Mouse (Mus musculus) gastrocnemius, postnatal 10 days (tissue): ENCODE data around the gene Pappa2. TPM values are rescaled to one million over a fixed set of nuclear protein-coding genes. Genes with fewer than 3 reads are reported as not detected.

ENCODE experiments used
- DNase-seq: peaks from one replicate; pipeline ENCODE4 v3.0.0; 2021; ENCODE audit warnings: mixed read lengths
- total RNA-seq, 2 experiments: library from RNA; stranded (reverse); gene quantifications; 2 replicates each; pipeline ENCODE4 v1.2.3; 2021

The Pappa2 gene
- total RNA-seq, 2 experiments from 2014 or later, result 0.31 to 1.0 TPM

DNA sequence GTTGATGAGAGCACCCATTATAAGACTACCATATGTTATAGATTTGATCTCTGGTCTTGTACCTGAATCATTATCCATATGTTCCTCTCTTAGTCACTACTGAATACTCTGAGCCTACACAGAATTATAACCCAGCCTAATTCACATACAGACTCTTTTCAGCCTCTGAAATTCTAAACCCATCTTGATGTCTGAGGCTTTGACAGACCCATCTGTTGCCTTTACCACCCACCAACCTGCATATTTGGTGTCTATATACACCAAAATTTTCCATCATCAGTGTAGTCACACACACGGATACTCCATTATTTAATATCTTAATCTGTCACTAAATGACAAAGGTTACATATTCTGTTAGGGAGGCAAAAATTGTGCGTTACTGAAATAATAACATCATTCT lies 69.6 kb downstream of the Pappa2 start:
- no peak for DNase-seq

DNA sequence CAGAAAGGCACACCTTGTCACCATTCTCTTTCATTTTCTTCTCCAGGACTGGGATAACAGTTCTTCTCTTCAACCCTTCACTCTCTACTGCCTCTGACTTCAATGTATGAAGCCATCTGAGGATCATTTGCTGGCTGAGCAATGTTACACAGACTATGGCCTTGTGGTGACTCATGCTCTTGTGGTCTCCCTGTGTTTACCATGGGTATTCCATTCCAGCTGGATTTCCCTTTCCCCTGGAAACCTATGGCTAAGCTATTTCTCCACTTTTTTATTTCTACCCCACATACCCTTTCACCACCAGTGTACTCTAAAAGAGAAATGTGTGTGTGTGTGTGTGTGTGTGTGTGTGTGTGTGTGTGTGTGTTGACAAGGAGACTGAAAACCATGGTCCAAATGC lies 83.0 kb downstream of the Pappa2 start:
- no peak for DNase-seq

DNA sequence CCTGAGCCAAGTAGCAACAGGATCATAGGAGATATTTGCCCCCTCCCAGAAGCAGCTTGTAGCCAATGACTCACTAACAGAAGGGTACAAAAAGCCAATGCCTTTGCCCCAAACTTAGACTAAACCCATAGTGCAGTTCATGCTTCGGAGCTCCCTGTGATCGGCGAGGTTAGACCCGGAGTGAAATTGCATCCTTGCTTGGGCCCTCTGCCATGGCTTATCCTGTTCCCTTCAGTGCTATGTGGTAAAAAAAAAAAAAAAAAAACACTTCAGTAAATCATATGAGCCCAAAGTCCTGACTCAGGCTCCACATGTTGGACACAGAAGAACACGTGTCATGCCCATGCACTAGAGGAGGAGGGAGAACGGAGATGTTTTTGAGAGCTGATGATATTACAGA lies 85.8 kb downstream of the Pappa2 start:
- no peak for DNase-seq

DNA sequence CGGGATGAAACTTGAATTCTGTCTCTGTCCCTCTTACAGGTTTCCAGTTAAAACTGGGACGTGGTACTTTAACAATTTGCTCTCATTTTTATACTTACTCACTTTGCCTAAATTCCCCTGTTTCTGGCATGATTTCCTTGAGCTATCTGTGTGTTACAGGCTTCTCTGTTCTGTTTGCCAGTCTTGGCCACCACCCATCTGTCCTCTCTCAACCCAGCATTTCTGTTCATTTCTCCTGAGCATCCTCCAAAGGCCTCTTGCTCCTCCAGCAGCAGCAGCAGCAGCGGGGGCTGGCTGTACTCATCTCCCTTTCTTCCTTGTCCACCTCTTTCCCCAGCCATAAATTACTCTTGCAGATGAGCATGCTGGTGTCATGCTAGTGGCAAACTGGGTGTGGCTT lies 104.8 kb downstream of the Pappa2 start:
- DNase-seq, result no peak

DNA sequence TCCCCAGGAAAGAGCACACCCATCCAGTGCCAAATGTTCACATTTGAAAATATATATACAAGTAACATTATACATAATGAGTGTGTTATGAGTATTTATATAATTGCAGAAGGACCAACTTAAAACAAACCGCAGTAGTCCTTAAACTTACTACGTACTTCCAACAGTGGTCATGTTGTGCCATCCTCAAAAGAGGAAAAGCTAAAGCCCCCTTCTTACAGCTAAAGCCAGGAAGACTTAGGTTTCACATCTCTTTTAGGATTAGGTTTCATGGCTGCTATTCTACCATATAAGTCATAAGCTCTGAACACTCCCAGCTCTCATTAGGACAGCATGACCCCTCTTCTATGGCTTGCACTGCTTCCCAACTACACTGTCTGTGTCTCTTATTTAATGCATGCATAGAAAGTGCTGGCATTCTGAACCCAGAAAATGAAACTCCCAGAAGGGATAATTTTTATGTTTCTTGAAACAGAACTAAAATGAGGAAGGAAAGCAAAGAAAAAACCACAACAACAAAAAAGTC lies 105.7 kb downstream of the Pappa2 start:
- no peak for DNase-seq

DNA sequence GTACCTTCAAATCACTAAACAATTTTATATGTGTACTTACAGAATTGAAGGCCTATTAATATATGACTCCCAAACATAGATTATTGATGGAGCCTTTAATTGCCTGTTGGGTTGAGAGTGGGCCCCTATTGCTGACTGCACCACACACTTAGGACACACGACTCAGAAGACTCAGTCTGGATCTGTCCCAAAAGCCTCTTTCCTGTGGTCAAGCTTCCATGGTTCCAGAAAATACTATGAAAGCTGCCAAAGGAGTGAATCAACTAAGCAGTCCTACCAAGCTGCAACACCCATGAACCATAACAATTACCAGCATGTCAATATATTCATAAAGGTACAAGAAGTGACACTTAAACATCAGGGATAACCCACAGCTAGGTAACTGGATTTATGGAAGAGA lies 106.7 kb downstream of the Pappa2 start:
- no peak for DNase-seq

DNA sequence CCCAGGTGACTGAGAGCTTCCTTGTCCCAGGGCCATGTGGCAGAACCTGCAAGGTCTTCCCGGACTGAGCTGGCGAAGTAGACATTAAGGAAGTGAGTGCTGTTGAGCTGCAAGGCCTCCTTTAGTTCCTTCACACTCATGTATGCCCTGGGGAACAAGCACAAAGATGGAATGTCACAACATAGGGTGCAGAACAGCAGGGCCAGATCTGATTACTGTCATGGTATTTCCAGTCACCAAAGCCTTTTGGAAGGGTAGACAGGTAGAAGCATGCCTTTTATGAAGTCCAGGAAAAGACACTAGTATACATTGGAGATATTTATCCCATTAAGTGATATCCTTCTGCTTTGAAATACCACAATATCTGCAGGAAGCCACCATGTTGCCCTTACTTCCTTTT lies 108.9 kb downstream of the Pappa2 start:
- no peak for DNase-seq

DNA sequence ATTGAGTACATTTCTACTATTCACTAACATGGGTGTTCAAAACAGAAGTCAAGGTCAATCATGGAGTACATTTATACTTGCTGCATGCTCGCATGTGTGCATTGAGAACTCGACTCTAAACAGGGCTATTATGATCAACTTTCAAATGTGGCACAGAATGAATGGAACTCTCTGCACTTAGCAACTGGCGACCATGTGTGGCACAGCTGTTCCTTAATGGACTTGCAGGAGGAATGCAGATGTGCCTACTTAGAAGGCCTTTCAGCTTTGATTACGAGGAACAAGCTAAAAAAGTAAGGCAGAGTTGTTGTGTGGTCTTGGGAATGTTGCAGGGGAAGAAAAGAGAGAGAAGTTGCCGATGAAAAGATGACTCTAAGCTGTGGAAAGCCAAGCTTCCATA lies 120.1 kb downstream of the Pappa2 start:
- no peak for DNase-seq

DNA sequence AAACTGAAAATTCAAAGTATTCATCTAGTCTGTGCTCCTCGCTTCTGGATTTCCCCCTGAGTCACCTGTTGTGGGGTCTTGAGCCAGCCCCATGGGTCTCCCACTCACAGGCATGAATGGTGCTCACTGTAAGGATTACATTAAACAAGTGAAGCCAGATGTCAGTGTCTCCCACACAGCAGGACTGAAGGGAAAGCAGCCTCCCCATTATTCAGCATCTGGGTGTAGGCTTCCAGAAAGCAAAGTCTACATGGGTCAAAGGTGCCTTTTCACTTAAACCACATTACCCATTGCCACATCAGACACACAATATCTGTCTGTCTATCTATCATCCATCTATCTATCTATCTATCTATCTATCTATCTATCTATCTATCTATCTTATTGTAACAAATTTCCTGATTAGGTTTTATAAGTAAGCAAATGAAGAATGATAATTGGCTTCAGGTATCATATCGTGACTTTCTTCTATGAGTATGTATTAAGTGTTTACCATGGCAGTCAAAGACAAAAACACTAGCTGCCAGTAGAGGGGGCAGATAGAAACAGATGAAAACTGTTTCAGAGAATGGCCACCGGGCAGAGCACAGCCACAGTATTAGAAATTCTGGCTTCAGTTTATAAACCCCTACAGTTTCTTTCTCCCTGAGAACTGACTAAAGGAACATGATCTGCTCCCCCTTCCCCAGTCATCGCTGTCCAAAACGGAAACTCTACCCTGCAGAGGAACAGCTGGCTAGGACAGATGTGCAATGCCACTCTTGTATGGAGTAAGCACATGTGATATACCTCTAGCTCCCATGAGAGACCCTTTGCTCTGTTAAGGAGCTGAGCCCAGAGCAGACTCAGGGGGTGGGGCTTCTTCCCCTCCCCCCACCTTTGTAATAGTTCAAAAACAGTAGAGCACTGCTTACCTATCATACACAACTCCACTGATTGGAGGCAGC lies 126.1 kb downstream of the Pappa2 start:
- DNase-seq, result no peak

DNA sequence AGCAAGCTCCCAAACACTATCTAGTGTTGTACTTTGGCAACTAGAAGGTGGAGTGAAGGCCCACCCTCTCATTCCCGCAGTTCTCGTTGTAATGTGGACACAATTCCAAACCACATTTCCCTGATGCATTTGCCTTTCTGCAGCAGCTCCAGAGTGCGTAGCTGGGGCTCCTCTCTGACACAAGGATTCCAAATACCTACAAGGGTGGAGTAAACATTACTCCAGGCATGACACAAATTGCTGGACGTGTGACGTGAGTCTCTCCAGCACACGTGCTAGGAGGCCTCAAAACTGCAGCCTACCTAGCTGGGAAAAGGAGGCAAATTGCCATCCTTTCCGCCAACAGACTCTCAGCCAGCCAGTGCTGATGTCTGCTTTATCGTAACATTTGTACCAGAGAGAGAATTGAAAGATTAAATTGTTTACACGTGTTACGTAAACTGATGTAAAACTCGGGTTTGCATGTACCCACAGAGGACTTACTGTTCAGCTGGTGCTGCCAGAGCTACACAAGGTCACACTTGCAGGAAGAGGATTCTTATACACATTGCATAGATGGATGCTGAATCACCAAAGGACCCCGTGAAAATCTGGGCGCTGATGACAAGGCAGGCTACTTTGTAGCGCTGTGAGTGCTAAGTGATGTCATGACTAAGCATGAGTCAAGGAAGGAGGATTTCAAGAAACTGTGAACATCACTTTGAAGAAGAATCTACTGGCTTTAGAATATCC lies 127.3 kb downstream of the Pappa2 start:
- no peak for DNase-seq

DNA sequence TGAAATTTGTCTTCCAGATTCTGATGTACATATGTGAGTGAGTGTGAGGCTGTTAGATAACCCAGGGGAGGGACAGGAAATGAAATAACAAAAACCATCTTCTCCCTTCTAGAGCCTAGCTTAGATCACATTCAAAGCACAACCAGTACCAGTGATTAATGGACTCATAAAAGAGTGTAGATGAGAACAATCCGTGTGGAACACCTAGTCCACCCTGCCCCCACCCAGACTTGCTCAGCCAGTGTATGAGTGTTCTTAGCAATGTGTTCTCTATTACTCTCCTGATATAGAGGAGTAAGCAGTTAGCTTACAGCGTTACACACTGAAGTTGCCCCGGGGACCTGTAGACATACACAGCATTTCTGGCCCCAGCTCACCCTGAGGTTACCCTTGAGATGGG lies 129.8 kb downstream of the Pappa2 start:
- no peak for DNase-seq

DNA sequence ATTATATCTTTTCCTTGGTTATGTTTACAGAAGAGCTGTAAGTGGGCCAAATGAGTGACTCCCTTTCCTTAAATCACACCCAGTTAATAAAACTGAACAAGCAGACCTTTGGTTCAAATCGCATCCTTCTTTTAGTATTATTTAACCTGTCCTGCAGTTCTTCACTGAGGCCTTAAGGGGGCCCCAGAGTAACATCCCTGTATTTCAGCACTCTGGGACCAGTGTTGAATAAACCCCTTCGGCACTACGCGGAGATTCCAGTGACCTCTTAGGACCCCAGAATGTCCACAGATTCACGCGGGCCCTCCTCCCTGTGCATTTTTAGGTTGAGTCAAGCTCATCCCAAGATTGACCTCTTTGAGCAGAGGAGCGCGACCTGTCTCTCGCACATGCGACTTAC lies 135.7 kb downstream of the Pappa2 start:
- no peak for DNase-seq

DNA sequence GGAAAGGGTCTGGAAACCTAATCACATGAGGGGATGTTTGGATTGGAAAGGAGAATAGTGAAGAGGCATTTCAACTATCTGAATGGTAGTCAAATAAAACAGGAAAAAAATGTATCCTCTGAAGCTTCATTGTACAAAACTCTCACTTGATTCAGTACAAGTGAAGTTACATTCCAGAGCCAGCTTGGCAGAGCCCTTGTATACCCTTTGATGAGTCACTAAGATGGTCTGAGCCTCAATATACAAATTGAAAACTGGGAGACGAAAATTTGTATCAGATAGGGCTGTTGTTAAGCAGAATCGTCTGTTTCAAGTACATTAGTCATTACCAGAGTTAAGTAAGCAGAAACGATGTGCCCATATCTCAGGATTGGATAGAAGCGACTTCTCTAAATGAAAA lies 143.1 kb downstream of the Pappa2 start:
- no peak for DNase-seq

DNA sequence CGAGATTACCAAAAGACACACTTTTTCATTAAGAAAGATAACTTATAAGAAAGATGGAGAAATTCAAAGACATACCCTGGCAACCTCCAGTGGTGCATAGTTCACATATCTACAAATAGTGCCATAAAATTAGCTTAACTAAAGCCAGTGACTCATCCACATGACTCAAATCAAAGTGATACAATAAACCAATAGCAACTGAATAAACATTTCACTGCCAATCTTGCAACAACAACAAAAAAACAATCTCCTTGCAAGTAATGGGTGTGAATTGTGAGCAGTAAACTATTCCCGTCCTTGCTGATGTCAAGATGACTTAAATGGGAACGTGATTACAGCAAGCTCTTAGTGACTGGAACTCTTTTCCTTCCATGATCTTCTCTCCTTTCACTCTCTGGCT lies 150.1 kb downstream of the Pappa2 start:
- DNase-seq, result no peak

DNA sequence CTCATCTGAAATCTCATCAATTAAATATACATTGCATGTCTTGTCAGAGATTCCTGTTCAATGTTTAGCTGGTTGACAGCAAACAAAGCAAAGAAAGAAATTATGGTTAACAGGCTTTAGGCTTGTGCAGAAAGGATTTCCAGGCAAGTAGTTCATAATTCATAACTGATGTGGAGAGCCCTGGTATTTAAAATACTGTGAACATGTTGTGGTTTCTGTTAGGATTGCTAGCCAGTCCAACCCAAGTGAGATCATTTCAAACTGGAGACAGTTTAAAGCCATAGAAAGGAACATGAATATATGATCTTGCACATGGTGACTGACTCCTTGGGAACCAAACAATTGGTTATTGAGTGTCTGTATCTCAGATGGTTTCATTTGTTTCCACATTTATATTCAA lies 152.4 kb downstream of the Pappa2 start:
- no peak for DNase-seq

DNA sequence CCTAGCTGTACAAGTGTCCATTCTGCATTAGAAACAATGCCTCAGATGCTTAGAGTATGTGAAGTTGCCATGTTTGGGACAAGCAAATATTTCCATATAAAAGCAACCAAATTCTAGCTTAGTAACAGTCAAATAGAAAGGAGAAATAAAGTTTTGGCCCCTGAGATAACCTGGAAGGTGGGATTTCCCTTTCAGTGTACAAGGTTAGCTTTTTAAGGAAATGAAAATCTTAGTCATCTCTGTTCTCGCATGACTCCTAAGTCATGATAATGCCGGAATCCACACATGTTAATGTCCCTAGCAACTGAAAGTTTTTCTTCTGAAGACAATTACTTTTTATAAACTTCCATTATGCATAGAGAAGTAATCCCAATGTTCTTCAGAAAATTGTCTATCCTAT lies 160.6 kb downstream of the Pappa2 start:
- no peak for DNase-seq

DNA sequence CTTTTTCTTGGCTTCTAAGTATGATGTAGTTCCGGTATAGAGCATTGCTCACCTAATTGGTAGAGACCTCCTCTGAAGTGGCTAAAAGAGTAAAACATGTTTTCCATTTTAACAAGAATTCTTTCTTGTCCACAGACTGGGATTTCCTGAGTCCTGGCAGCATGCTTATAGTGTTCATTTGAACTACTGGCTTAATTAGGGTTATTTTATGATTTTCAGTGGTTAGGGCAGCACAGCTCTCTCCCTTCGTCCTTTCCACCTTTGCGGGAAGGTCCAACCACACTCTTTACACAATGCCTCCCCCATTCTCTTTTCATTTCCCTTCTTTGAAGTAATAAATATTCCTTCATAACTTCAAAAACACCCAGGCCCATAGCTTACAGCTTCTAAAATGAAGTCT lies 163.8 kb downstream of the Pappa2 start:
- DNase-seq, result no peak

DNA sequence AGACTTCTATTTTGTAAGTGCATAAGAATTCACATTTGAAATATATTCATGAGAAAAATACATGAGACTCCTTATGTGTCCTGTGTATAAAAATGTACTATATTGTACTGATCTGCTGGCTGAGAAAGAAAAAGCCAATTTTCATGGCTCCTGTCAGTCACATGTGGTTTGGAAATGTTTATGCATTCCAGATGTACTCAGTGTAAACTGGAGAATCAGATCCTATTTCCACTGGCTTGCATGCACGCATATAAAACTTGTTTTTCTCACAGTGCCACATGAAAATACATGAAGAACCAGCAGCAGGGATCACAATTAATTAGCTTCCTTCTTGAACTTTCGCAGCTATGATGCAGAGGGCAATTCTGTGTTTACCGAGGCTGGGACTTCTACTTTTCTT lies 168.4 kb downstream of the Pappa2 start:
- no peak for DNase-seq

DNA sequence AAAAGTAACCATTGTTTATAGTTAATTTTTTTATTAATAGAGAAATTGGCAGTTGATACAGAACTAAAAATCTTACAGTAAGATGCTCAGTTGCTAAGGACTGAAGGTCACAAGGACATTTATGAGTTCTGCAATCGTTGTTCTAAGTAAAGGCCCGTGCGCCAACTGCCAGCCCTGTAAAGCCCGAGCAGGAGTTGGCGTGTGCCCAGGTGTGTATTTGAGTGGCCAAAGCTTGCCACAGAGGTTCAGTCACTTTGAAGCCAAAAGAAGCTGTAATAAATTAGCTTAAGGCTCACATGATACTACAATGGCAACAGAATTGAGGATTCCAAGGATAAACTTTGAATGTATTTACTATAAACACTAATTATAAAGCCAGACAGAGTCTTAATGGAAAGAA lies 204.8 kb downstream of the Pappa2 start:
- DNase-seq, result no peak

DNA sequence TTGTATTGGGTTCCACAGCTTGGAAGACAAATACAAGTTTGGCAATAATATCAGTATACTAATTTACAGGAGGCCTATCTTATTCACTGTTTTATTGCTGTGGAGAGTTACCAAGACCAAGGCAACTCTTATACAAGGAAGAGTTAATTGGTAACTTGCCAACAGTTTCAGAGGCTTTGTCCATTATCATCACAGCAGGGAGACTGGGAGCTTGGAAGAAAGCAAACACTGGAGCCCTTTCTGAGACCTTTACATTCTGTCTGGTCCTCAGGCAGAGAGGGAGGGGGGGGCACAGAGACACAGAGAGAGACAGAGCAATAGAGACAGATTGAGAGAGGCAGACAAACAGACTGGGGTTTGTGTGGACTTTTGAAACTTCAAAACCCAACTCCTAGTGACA lies 207.2 kb downstream of the Pappa2 start:
- DNase-seq, result no peak

DNA sequence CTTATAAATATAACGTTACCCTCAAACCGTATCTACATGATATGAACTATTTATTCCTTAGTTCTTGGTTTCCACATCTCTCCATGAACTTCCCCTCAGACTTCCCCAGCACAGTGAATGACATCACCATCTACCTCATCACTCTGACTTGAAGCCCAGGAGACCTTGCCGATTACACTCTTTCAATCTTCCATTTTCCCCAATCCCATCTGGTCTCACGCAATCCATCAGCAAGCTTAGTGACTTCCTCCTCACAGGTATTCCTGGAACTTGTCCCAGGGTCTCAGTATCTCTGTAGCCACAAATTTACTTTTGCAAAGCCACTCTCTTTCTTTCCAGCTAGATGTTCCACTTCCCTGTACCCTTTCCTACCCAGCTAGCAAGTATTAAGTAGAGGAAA lies 209.5 kb downstream of the Pappa2 start:
- DNase-seq, result no peak

DNA sequence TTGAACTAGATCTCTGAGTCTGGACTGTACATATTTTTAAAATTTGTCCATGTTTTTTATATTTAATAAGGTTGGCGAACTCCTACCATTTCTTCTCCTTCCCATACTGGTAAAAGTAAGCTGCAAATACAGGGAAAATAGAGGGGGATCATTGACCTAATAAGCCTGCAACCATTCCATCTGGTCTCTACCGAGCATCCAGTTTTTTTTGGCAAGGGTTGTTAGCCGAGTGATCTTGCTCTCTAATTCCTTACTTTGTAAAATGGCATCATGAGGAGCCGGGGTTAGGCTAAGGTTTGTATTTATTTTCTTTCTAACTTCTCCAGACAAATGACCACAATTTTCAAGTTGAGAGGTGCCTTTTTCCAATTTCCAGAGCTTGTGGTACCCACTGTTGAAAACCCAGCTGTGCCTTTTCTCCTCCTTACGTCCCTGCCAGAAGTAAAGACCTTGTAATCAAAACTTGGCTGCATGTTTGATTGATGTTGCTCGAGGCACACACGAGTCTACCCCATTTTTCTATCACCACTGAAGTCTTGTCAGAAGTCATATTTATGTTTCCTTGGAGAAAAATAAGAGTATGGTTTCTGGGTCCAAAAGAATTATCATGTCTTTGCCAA lies 210.1 kb downstream of the Pappa2 start:
- no peak for DNase-seq

DNA sequence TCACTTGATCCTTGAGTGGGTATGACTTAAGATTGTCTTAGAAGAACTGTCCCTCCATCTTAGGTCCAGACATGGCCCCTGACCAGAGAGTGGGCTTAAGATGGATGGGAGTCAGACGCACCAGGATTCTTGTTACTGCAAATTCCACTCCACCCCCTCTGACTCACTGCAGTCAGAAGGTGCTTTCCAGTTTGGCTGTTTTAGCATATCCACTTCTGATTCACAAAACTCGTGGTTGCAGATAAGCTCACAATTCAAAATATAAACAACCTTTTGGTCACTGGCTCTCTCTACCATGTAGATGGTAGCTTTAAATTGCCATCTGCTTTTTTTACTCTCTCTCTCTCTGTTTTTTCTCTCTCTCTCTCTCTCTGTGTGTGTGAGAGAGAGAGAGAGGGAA lies 214.4 kb downstream of the Pappa2 start:
- no peak for DNase-seq
